Mouse (Mus musculus): ENCODE measurements at regions not wholly inside any gene's neighbourhood (a gene's known extent, or its start where the extent isn't known, plus 50 kb on each side); places are given as distances from the start of the nearest gene placed in this dataset.

DNA sequence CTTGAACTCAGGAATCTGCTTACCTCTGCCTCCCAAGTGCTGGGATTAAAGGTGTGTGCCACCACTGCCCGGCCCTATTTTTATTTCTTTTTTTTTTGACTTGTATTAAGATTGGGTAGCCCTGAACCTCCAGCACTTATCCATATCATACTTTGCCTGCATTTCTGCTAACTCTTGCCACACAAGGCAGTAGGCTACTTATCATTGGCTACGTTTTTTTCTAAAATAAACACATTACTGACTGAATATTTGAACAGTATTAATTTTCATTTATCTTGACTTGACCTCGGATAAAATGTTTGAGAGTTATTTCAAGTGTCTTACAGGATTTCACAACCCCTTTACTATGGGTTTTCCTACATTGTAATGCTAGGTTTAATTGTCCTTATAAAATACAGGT lies 488.0 kb downstream of the Trim52 start:
- 67% methylated on average over 3 of the region's 3 CpGs for WGBS
- no peak for TF ChIP-seq CTCF (IDR thresholded peaks at IDR 0.05; ENCODE audit: control insufficient read depth, insufficient read depth, low read length)
- TF ChIP-seq POLR2A (IDR thresholded peaks at IDR 0.05; ENCODE audit: borderline replicate concordance, control insufficient read depth, low read depth, low read length) = no peak
- H3K4me3 ChIP-seq (replicated peaks; ENCODE audit: control insufficient read depth, low read depth, low read length) = no peak overlapping the region
- H3K4me1 ChIP-seq (ENCODE audit: control insufficient read depth, insufficient read depth, low read length) = no peaks in the 10 kb centered on the region
- H3K27ac ChIP-seq (ENCODE audit: control insufficient read depth, insufficient read depth, low read depth, low read length, poor library complexity) = no peak overlapping the region

- WGBS = 22% methylated on average over 3 of the region's 3 CpGs
- Histone ChIP-seq H3K4me3 (replicated peaks; ENCODE audit: control insufficient read depth, low read depth, low read length) (no peak overlapping the region), H3K27ac (ENCODE audit: control insufficient read depth, insufficient read depth, low read depth, low read length, poor library complexity) (no peak overlapping the region), H3K4me1 (ENCODE audit: control insufficient read depth, insufficient read depth, low read length) (no peaks in the 10 kb centered on the region)
- TF ChIP-seq CTCF (IDR thresholded peaks at IDR 0.05; ENCODE audit: control insufficient read depth, insufficient read depth, low read length) (no peak), POLR2A (IDR thresholded peaks at IDR 0.05; ENCODE audit: borderline replicate concordance, control insufficient read depth, low read depth, low read length) (no peak)
Observed at GRCm38 (mm10) chr14:106607041-106607440, 501.0 kb downstream of the Trim52 start.

- no peaks in the 10 kb centered on the region for H3K4me1 ChIP-seq (ENCODE audit: control insufficient read depth, insufficient read depth, low read length)
- no peak for TF ChIP-seq CTCF (IDR thresholded peaks at IDR 0.05; ENCODE audit: control insufficient read depth, insufficient read depth, low read length)
- no peak for TF ChIP-seq POLR2A (IDR thresholded peaks at IDR 0.05; ENCODE audit: borderline replicate concordance, control insufficient read depth, low read depth, low read length)
- H3K4me3 ChIP-seq (replicated peaks; ENCODE audit: control insufficient read depth, low read depth, low read length) = no peak overlapping the region
- 83% methylated on average over 7 of the region's 7 CpGs for WGBS
- H3K27ac ChIP-seq (ENCODE audit: control insufficient read depth, insufficient read depth, low read depth, low read length, poor library complexity) = no peak overlapping the region
Observed at GRCm38 (mm10) chr14:106608341-106608927, 502.4 kb downstream of the Trim52 start.

All from bone marrow, adult 2 months (tissue).